Comparison of ENCODE assay signal across 8 mouse cellular contexts in genomic region chr11:62601732-62602618, GRCm38 (mm10). TPM values are rescaled to one million over a fixed set of nuclear protein-coding genes. Genes with fewer than 3 reads are reported as not detected.
DNase-seq lines count a peak whose midpoint lies in the region; ATAC-seq and TF ChIP-seq lines count a peak whose summit lies in the region.

No protein-coding gene starts in this region.

- no peaks in the 10 kb centered on the region for H3K27me3 ChIP-seq in heart, embryonic 12.5 days (replicated peaks)
- no peaks in the 10 kb centered on the region for H3K27me3 ChIP-seq in ES-Bruce4 (ENCODE audit: control insufficient read depth, insufficient read depth, low read length, poor library complexity, severe bottlenecking)
- H3K27me3 ChIP-seq in forebrain, embryonic 14.5 days (replicated peaks; ENCODE audit: control insufficient read depth, insufficient read depth, low read length) = no peaks in the 10 kb centered on the region
- no peaks in the 10 kb centered on the region for H3K27me3 ChIP-seq in liver, postnatal 0 days (ENCODE audit: insufficient read depth, low read length)

- peaks cover 37% of the 10 kb centered on the region for H3K36me3 ChIP-seq in heart, embryonic 12.5 days
- peaks cover 37% of the 10 kb centered on the region for H3K36me3 ChIP-seq in ES-Bruce4 (ENCODE audit: control insufficient read depth, insufficient read depth, low read length, poor library complexity, severe bottlenecking)
- peaks cover 34% of the 10 kb centered on the region for H3K36me3 ChIP-seq in forebrain, embryonic 14.5 days (ENCODE audit: control insufficient read depth, insufficient read depth, low read length)
- H3K36me3 ChIP-seq in liver, postnatal 0 days (replicated peaks; ENCODE audit: insufficient read depth, low read length) = peaks cover 30% of the 10 kb centered on the region

- intact Hi-C loops in heart, postnatal 25 days (cut with DNase I) = loop anchor here (2.0 kb wide), 1 partner anchor 51 kb away; the partner anchor contains the start of gene Ubb

- no peak for DNase-seq in heart, postnatal 25 days (ENCODE audit: low spot score)
- DNase-seq in forebrain, embryonic 14.5 days (ENCODE audit: low spot score) = peak; percentile 49
- no peak for DNase-seq in liver, postnatal 0 days
- DNase-seq in cerebellum, adult 8-10 months = no peak
- DNase-seq in c-Kit-positive CD71-positive TER-119-positive erythroid progenitor cells, embryonic 14.5 days (ENCODE audit: low spot score) = no peak

- peaks cover 31% of the 10 kb centered on the region for H3K4me1 ChIP-seq in heart, embryonic 12.5 days (replicated peaks)
- no peaks in the 10 kb centered on the region for H3K4me1 ChIP-seq in ES-Bruce4 (ENCODE audit: control insufficient read depth, insufficient read depth, low read length)
- H3K4me1 ChIP-seq in forebrain, embryonic 14.5 days (ENCODE audit: control insufficient read depth, insufficient read depth, low read length) = peaks cover 27% of the 10 kb centered on the region
- peaks cover 22% of the 10 kb centered on the region for H3K4me1 ChIP-seq in liver, postnatal 0 days (ENCODE audit: insufficient read depth)

- 13% methylated on average over 17 of the region's 17 CpGs for WGBS in heart, embryonic 12.5 days
- WGBS in forebrain, embryonic 14.5 days = 11% methylated on average over 17 of the region's 17 CpGs
- WGBS in liver, postnatal 0 days (ENCODE audit: insufficient replicate concordance) = 12% methylated on average over 17 of the region's 17 CpGs

- H3K9me3 ChIP-seq in heart, embryonic 12.5 days (replicated peaks) = no peaks in the 10 kb centered on the region
- H3K9me3 ChIP-seq in ES-Bruce4 (replicated peaks; ENCODE audit: control insufficient read depth, insufficient read depth, low read length, poor library complexity, severe bottlenecking) = no peaks in the 10 kb centered on the region
- H3K9me3 ChIP-seq in forebrain, embryonic 14.5 days (replicated peaks; ENCODE audit: control insufficient read depth, low read length) = no peaks in the 10 kb centered on the region
- no peaks in the 10 kb centered on the region for H3K9me3 ChIP-seq in liver, postnatal 0 days (ENCODE audit: low read length)

- peak overlapping the region; percentile 63 for H3K4me2 ChIP-seq in heart, embryonic 12.5 days
- H3K4me2 ChIP-seq in forebrain, embryonic 14.5 days (ENCODE audit: low read length) = peak overlapping the region; percentile 60
- H3K4me2 ChIP-seq in liver, postnatal 0 days (ENCODE audit: low read depth, low read length) = peak overlapping the region; percentile 79

- no peak for TF ChIP-seq CTCF in ES-Bruce4 (IDR thresholded peaks at IDR 0.05; ENCODE audit: low read depth, low read length)
- no peak for TF ChIP-seq CTCF in liver, postnatal 0 days (IDR thresholded peaks at IDR 0.05; ENCODE audit: low read depth)

- H3K9ac ChIP-seq in heart, embryonic 12.5 days = peak overlapping the region; percentile 61; the same call in 1 of the 2 replicates
- peak overlapping the region; percentile 79 for H3K9ac ChIP-seq in ES-Bruce4 (ENCODE audit: low read depth, poor library complexity, severe bottlenecking)
- peak overlapping the region; percentile 74 for H3K9ac ChIP-seq in forebrain, embryonic 14.5 days (ENCODE audit: low read length)
- peak overlapping the region; percentile 61 for H3K9ac ChIP-seq in liver, postnatal 0 days (replicated peaks)

- TF ChIP-seq POLR2A in ES-Bruce4 (IDR thresholded peaks at IDR 0.05; ENCODE audit: insufficient read depth, low read length) = no peak

- H3K4me3 ChIP-seq in heart, embryonic 12.5 days = peak overlapping the region; percentile 90
- H3K4me3 ChIP-seq in ES-Bruce4 (ENCODE audit: low read depth, low read length) = peak overlapping the region; percentile 65
- peak overlapping the region; percentile 91 for H3K4me3 ChIP-seq in forebrain, embryonic 14.5 days (ENCODE audit: low read depth, low read length)
- peak overlapping the region; percentile 83 for H3K4me3 ChIP-seq in liver, postnatal 0 days (ENCODE audit: low read depth, low read length)

- H3K27ac ChIP-seq in heart, embryonic 12.5 days (ENCODE audit: poor library complexity, severe bottlenecking) = peak overlapping the region; percentile 83
- peak overlapping the region; percentile 46 for H3K27ac ChIP-seq in ES-Bruce4 (ENCODE audit: insufficient read depth, low read length)
- H3K27ac ChIP-seq in forebrain, embryonic 14.5 days (ENCODE audit: low read depth, low read length) = peak overlapping the region; percentile 81
- H3K27ac ChIP-seq in liver, postnatal 0 days (ENCODE audit: low read depth) = peak overlapping the region; percentile 96

- no peak for ATAC-seq in heart, embryonic 12.5 days (ENCODE audit: insufficient number of reproducible peaks, low FRiP score)
- peak; percentile 22 for ATAC-seq in forebrain, embryonic 14.5 days
- ATAC-seq in liver, postnatal 0 days = peak; percentile 0; the same call in 1 of the 2 replicates
- no peak for ATAC-seq in activated CD4-positive, CD25-positive, alpha-beta regulatory T cell, adult 4 months

- no peak for TF ChIP-seq EP300 in ES-Bruce4 (IDR thresholded peaks at IDR 0.05; ENCODE audit: insufficient read depth, low read depth, low read length)
- no peak for TF ChIP-seq EP300 in liver, postnatal 0 days (IDR thresholded peaks at IDR 0.05; ENCODE audit: low read depth)

RNA-seq across cellular contexts. Expression of gene Trpv2, which starts 27.7 kb away (rescaled TPM):
- polyA plus RNA-seq in heart, embryonic 12.5 days (2016; fragmentation: Nextera tagmentation; extraction: Ambion mirVana) = 4.3 and 4.6 TPM in 2 replicates
- total RNA-seq in heart, postnatal 25 days (2021) = 1 to 10 TPM; 2.4 to 3.3 TPM
- polyA plus RNA-seq in ES-Bruce4 (2011; ENCODE audit: insufficient read depth, insufficient read length, low read depth, missing spikeins) = 1.5 and 1.9 TPM in 2 replicates
- 13.2 and 17.0 TPM in 2 replicates for polyA plus RNA-seq in forebrain, embryonic 14.5 days (2014; fragmentation: Nextera tagmentation; extraction: Ambion mirVana)
- polyA plus RNA-seq in liver, postnatal 0 days (2015; fragmentation: Nextera tagmentation; extraction: Ambion mirVana) = 4.7 and 5.4 TPM in 2 replicates
- 10 to 100 TPM; 76.8 to 79.0 TPM for polyA plus RNA-seq in activated CD4-positive, CD25-positive, alpha-beta regulatory T cell, adult 4 months (2017; shearing (Covaris generic))

RNA-seq across cellular contexts. Expression of gene Lrrc75a, which starts 46.3 kb away (rescaled TPM):
- polyA plus RNA-seq in heart, embryonic 12.5 days (2016; fragmentation: Nextera tagmentation; extraction: Ambion mirVana) = 18.6 and 19.6 TPM in 2 replicates
- 1 to 10 TPM; 4.9 to 6.4 TPM for total RNA-seq in heart, postnatal 25 days (2021)
- polyA plus RNA-seq in ES-Bruce4 (2011; ENCODE audit: insufficient read depth, insufficient read length, low read depth, missing spikeins) = 4.6 and 6.4 TPM in 2 replicates
- polyA plus RNA-seq in forebrain, embryonic 14.5 days (2014; fragmentation: Nextera tagmentation; extraction: Ambion mirVana) = 9.6 and 9.9 TPM in 2 replicates
- 1.1 and 1.3 TPM in 2 replicates for polyA plus RNA-seq in liver, postnatal 0 days (2015; fragmentation: Nextera tagmentation; extraction: Ambion mirVana)
- polyA plus RNA-seq in activated CD4-positive, CD25-positive, alpha-beta regulatory T cell, adult 4 months (2017; shearing (Covaris generic)) = 1 to 10 TPM; 1.0 to 1.7 TPM

RNA-seq across cellular contexts. Expression of gene Mmgt2, which starts 46.5 kb away (rescaled TPM):
- 51.0 and 58.3 TPM in 2 replicates for polyA plus RNA-seq in heart, embryonic 12.5 days (2016; fragmentation: Nextera tagmentation; extraction: Ambion mirVana)
- 1 to 10 TPM; 6.9 to 7.0 TPM for total RNA-seq in heart, postnatal 25 days (2021)
- polyA plus RNA-seq in ES-Bruce4 (2011; ENCODE audit: insufficient read depth, insufficient read length, low read depth, missing spikeins) = 12.6 and 19.3 TPM in 2 replicates
- polyA plus RNA-seq in forebrain, embryonic 14.5 days (2014; fragmentation: Nextera tagmentation; extraction: Ambion mirVana) = 27.4 and 29.7 TPM in 2 replicates
- polyA plus RNA-seq in liver, postnatal 0 days (2015; fragmentation: Nextera tagmentation; extraction: Ambion mirVana) = 7.8 and 9.6 TPM in 2 replicates
- polyA plus RNA-seq in activated CD4-positive, CD25-positive, alpha-beta regulatory T cell, adult 4 months (2017; shearing (Covaris generic)) = 10 to 100 TPM; 32.9 to 42.3 TPM

RNA-seq across cellular contexts. Expression of gene Ubb, which starts 51.0 kb away (rescaled TPM):
- polyA plus RNA-seq in heart, embryonic 12.5 days (2016; fragmentation: Nextera tagmentation; extraction: Ambion mirVana) = 2,594 and 2,627 TPM in 2 replicates
- 100 to 1,000 TPM; 561 to 624 TPM for total RNA-seq in heart, postnatal 25 days (2021)
- polyA plus RNA-seq in ES-Bruce4 (2011; ENCODE audit: insufficient read depth, insufficient read length, low read depth, missing spikeins) = 626 and 640 TPM in 2 replicates
- polyA plus RNA-seq in forebrain, embryonic 14.5 days (2014; fragmentation: Nextera tagmentation; extraction: Ambion mirVana) = 5,294 and 5,616 TPM in 2 replicates
- 1,161 and 1,214 TPM in 2 replicates for polyA plus RNA-seq in liver, postnatal 0 days (2015; fragmentation: Nextera tagmentation; extraction: Ambion mirVana)
- 1,000 to 10,000 TPM; 5,033 to 6,460 TPM for polyA plus RNA-seq in activated CD4-positive, CD25-positive, alpha-beta regulatory T cell, adult 4 months (2017; shearing (Covaris generic))

Comparison
In these comparisons a context has a peak if more than half of its experiments do, and no peak if none do; other contexts are left out.
1. ATAC-seq: peak in forebrain, embryonic 14.5 days (single experiment) and liver, postnatal 0 days (single experiment); none in heart, embryonic 12.5 days (single experiment) and activated CD4-positive, CD25-positive, alpha-beta regulatory T cell, adult 4 months (single experiment).
2. H3K27ac ChIP-seq: peak in every context shown above with its lines; median percentile 96 in liver, postnatal 0 days; 83 in heart, embryonic 12.5 days; 81 in forebrain, embryonic 14.5 days; 46 in ES-Bruce4.
3. Peak in every context shown above with its lines, with median percentiles within 50 percentile points of each other: H3K4me2 ChIP-seq, H3K4me3 ChIP-seq and H3K9ac ChIP-seq.